Mouse (Mus musculus): ENCODE measurements around the gene Grhl3.

Grhl3 gene

GRCm38 (mm10) chr4:135575365-135576140 lies 2.1 kb upstream of the Grhl3 start:
- no peak for DNase-seq (ENCODE audit: low read depth, low spot score)

- DNase-seq (ENCODE audit: low read depth, low spot score): peak; percentile 19
These were observed 1.2 kb downstream of the Grhl3 start for GRCm38 (mm10) chr4:135572276-135572675.

- DNase-seq (ENCODE audit: low read depth, low spot score): peak; percentile 37
These were observed 2.3 kb downstream of the Grhl3 start for GRCm38 (mm10) chr4:135571037-135571550.

GRCm38 (mm10) chr4:135570152-135571036 lies 3.0 kb downstream of the Grhl3 start:
- no peak for DNase-seq (ENCODE audit: low read depth, low spot score)

GRCm38 (mm10) chr4:135569201-135569600 lies 4.2 kb downstream of the Grhl3 start:
- DNase-seq (ENCODE audit: low read depth, low spot score): no peak

- DNase-seq (ENCODE audit: low read depth, low spot score): no peak
These were observed 5.9 kb downstream of the Grhl3 start for GRCm38 (mm10) chr4:135567484-135567883.

GRCm38 (mm10) chr4:135567042-135567441 lies 6.4 kb downstream of the Grhl3 start:
- DNase-seq (ENCODE audit: low read depth, low spot score): peak; percentile 42

GRCm38 (mm10) chr4:135565400-135565799 lies 8.0 kb downstream of the Grhl3 start:
- DNase-seq (ENCODE audit: low read depth, low spot score): no peak

GRCm38 (mm10) chr4:135563794-135564193 lies 9.6 kb downstream of the Grhl3 start:
- DNase-seq (ENCODE audit: low read depth, low spot score): no peak

- DNase-seq (ENCODE audit: low read depth, low spot score): no peak
These were observed 24.1 kb downstream of the Grhl3 start for GRCm38 (mm10) chr4:135549323-135549722.

GRCm38 (mm10) chr4:135548521-135549077 lies 24.8 kb downstream of the Grhl3 start:
- DNase-seq (ENCODE audit: low read depth, low spot score): no peak

- no peak for DNase-seq (ENCODE audit: low read depth, low spot score)
These were observed 25.3 kb downstream of the Grhl3 start for GRCm38 (mm10) chr4:135548108-135548507.

GRCm38 (mm10) chr4:135547551-135547950 lies 25.9 kb downstream of the Grhl3 start:
- DNase-seq (ENCODE audit: low read depth, low spot score): no peak

GRCm38 (mm10) chr4:135546793-135547192 lies 26.6 kb downstream of the Grhl3 start:
- DNase-seq (ENCODE audit: low read depth, low spot score): no peak

- no peak for DNase-seq (ENCODE audit: low read depth, low spot score)
These were observed 27.4 kb downstream of the Grhl3 start for GRCm38 (mm10) chr4:135546008-135546407.

- DNase-seq (ENCODE audit: low read depth, low spot score): peak; percentile 8
These were observed 28.3 kb downstream of the Grhl3 start for GRCm38 (mm10) chr4:135545080-135545511.

GRCm38 (mm10) chr4:135544284-135544683 lies 29.1 kb downstream of the Grhl3 start:
- no peak for DNase-seq (ENCODE audit: low read depth, low spot score)

GRCm38 (mm10) chr4:135540057-135540456 lies 33.4 kb downstream of the Grhl3 start:
- no peak for DNase-seq (ENCODE audit: low read depth, low spot score)

GRCm38 (mm10) chr4:135539056-135539455 lies 34.4 kb downstream of the Grhl3 start:
- no peak for DNase-seq (ENCODE audit: low read depth, low spot score)

GRCm38 (mm10) chr4:135535021-135535420 lies 38.4 kb downstream of the Grhl3 start:
- DNase-seq (ENCODE audit: low read depth, low spot score): no peak

- no peak for DNase-seq (ENCODE audit: low read depth, low spot score)
These were observed 40.4 kb downstream of the Grhl3 start for GRCm38 (mm10) chr4:135533001-135533400.

All from 3T3-L1 (cell line).